Mouse (Mus musculus) thymus, adult 2 months (tissue): ENCODE data around the gene Ppp1r8.
"Not testable (repeated sequence)": the region's sequence is repeated elsewhere in the genome, so short reads cannot be mapped to it uniquely, and the experiment has no call there.

ENCODE experiments used
- CTCF ChIP-seq: fragments of 200-500 bp; IDR thresholded peaks from 2 replicates; pipeline ENCODE4 v1.5.1; 2012; ENCODE audit warnings: mild to moderate bottlenecking, control low read depth, low read length, moderate library complexity, borderline replicate concordance; ENCODE audit not compliant: control insufficient read depth, poor library complexity, insufficient read depth; ENCODE audit errors: extremely low read depth
- POLR2A ChIP-seq: fragments of 200-500 bp; IDR thresholded peaks from 2 replicates; pipeline ENCODE4 v1.6.1; 2012; ENCODE audit warnings: mild to moderate bottlenecking, low read length, control low read depth, moderate library complexity; ENCODE audit not compliant: control insufficient read depth, poor library complexity, insufficient read depth; ENCODE audit errors: extremely low read depth

GRCm38 (mm10) chr4:132798666-132799065 is 44.3 kb downstream of the Ppp1r8 start:
- TF ChIP-seq CTCF, POLR2A: not testable (repeated sequence)
